Mouse (Mus musculus): ENCODE results near the gene Gm26727. TPM values are rescaled to one million over a fixed set of nuclear protein-coding genes. Genes with fewer than 3 reads are reported as not detected.
"Not testable (repeated sequence)": the region's sequence is repeated elsewhere in the genome, so short reads cannot be mapped to it uniquely, and the experiment has no call there.

The Gm26727 gene
- total RNA-seq (2017): not detected in 2 replicates

GRCm38 (mm10) chr2:67433081-67433480 lies at the start of gene Gm26727:
Gm26727 (minus strand) TSS chr2:67433181.
- no peak for ATAC-seq (replicated peaks; ENCODE audit: low read depth, poor library complexity, severe bottlenecking)

- ATAC-seq (replicated peaks; ENCODE audit: low read depth, poor library complexity, severe bottlenecking): no peak
Observed at GRCm38 (mm10) chr2:67481051-67481450, 48.1 kb upstream of the Gm26727 start.

GRCm38 (mm10) chr2:67477753-67478152 lies 44.8 kb upstream of the Gm26727 start:
- ATAC-seq (replicated peaks; ENCODE audit: low read depth, poor library complexity, severe bottlenecking): peak; percentile 69; the same call in 1 of the 2 replicates

- not testable (repeated sequence) for ATAC-seq (replicated peaks; ENCODE audit: low read depth, poor library complexity, severe bottlenecking)
Observed at GRCm38 (mm10) chr2:67470030-67470429, 37.0 kb upstream of the Gm26727 start.

GRCm38 (mm10) chr2:67467036-67467435 lies 34.1 kb upstream of the Gm26727 start:
- no peak for ATAC-seq (replicated peaks; ENCODE audit: low read depth, poor library complexity, severe bottlenecking)

- ATAC-seq (replicated peaks; ENCODE audit: low read depth, poor library complexity, severe bottlenecking): no peak
Observed at GRCm38 (mm10) chr2:67460857-67461256, 27.9 kb upstream of the Gm26727 start.

- ATAC-seq (replicated peaks; ENCODE audit: low read depth, poor library complexity, severe bottlenecking): no peak
Observed at GRCm38 (mm10) chr2:67447206-67447605, 14.2 kb upstream of the Gm26727 start.

GRCm38 (mm10) chr2:67446772-67447171 lies 13.8 kb upstream of the Gm26727 start:
- no peak for ATAC-seq (replicated peaks; ENCODE audit: low read depth, poor library complexity, severe bottlenecking)

- ATAC-seq (replicated peaks; ENCODE audit: low read depth, poor library complexity, severe bottlenecking): no peak
Observed at GRCm38 (mm10) chr2:67445780-67446179, 12.8 kb upstream of the Gm26727 start, which contains the start of gene Xirp2. Xirp2 (plus strand) TSS chr2:67446002.

GRCm38 (mm10) chr2:67438309-67438708 lies 5.3 kb upstream of the Gm26727 start:
- ATAC-seq (replicated peaks; ENCODE audit: low read depth, poor library complexity, severe bottlenecking): no peak

- ATAC-seq (replicated peaks; ENCODE audit: low read depth, poor library complexity, severe bottlenecking): no peak
Observed at GRCm38 (mm10) chr2:67422799-67423198, 10.2 kb downstream of the Gm26727 start.

GRCm38 (mm10) chr2:67420853-67421252 lies 12.1 kb downstream of the Gm26727 start:
- no peak for ATAC-seq (replicated peaks; ENCODE audit: low read depth, poor library complexity, severe bottlenecking)

- ATAC-seq (replicated peaks; ENCODE audit: low read depth, poor library complexity, severe bottlenecking): not testable (repeated sequence)
Observed at GRCm38 (mm10) chr2:67413425-67413824, 19.6 kb downstream of the Gm26727 start, which contains the start of gene Gm21830. Gm21830 (plus strand) TSS chr2:67413725.

Other genes starting within 250 kb of the Gm26727 start
- gene Gm21830, start 19.5 kb downstream of the Gm26727 start, total RNA-seq (2017): not detected in 2 replicates
- not detected in 2 replicates for gene Xirp2, start 12.8 kb upstream of the Gm26727 start, total RNA-seq (2017)
- not detected in 2 replicates for gene B3galt1, start 132.7 kb upstream of the Gm26727 start, total RNA-seq (2017)